Mouse (Mus musculus) cerebellum, postnatal 4 days (tissue): Measurements from ENCODE around the gene Pex11g.

Experiments
- DNase-seq, 2 experiments: peaks; one replicate each; pipeline ENCODE4 v3.0.0; 2022; ENCODE audit warnings: low spot score in 2 of 2, mixed read lengths in 1 of 2

Gene Pex11g

DNA sequence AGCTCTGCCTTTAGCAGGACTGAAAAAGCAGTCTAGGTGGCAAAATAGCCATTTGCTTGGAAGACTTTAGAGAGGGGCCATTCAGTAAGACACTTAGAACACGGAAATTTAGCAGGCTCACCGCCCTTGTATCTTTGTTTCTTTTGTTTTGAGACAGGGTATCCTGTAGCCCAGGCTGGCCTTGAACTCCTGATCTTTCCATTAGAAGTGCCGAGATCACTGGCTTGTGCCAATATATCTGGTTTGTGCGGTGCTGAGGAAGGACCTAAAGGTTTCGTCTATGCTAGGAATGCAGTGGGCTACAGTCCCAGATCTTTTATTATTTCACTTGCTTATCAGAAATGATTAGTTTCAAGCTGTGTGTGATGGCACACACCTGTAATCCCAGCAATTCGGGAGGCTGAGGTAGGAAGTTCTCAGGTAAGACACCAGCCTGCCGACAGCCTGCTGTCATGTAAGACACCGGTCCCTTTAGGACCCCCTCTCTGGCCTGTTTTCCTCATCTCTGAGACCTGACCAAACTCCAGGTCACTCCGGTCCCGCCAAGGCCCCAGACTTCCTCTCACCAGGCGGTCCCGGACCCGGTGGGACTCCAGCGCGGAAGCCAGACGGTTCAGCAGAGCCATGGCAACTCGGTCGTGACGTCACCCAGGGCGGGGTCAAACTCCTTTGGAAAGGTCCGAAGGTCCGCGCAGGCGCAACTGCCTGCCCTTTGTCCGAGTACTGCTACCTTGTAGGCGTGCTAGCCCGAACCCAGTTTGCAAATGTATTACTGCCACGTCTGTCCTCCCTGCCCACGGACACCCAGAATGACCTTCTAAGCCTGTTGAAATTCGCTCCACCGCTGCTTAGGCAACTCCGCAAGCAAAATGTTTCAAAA is at the start of gene Pex11g:
Pex11g (minus strand) TSS at position 675 of the 880 bp plus-strand sequence.
- peak; percentile 81 to 95 for DNase-seq

DNA sequence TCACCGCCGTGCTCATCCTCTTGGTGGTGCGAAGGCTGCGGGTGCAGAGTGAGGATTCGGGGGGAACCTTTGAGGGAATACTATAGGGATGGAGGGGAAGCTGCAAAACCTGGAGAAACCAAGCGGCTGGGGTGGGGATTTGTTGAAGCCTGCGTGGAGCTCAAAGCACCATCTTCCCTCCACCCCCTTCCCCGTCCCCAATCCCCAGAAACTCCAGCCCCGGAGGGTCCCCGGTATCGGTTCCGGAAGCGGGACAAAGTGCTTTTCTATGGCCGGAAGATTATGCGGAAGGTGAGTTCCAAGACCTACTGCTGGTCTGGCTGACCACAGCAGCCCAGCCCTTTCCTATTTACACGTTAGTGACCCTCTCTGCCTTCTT is 49.6 kb upstream of the Pex11g start:
- DNase-seq = peak in 1 of 2 experiments; percentile 44

DNA sequence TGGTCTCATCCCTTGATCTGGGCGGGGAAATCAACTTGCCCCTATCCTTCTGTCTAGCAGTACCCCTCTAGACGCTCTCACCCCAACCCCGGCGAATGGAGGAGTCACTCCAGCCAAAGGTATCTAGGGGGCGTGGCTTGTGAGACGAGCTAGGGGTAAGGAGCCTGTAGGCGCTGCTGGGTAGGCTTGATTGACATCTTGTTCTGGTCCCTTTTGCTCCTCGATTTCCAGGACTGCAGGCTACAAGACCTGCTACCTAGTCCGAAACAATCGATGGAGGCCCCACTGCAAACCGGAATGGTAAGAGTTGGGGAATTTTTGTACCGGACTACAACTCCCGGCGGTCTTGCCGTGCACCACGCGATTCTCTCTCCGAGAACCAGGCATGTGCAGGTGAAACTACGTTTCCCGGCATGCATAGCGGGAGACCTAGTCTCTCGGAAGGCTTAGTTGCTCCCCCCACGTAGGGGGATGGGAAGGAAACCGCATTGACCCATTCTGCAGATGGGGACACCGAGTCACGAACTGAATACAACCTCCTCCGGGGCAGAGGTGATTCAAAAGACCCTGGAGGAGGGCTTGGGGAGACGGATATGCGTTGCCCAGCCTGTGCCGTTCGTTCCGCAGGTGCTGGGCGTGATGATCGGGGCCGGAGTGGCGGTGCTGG is 49.1 kb upstream of the Pex11g start:
- DNase-seq = peak; percentile 79 to 89

DNA sequence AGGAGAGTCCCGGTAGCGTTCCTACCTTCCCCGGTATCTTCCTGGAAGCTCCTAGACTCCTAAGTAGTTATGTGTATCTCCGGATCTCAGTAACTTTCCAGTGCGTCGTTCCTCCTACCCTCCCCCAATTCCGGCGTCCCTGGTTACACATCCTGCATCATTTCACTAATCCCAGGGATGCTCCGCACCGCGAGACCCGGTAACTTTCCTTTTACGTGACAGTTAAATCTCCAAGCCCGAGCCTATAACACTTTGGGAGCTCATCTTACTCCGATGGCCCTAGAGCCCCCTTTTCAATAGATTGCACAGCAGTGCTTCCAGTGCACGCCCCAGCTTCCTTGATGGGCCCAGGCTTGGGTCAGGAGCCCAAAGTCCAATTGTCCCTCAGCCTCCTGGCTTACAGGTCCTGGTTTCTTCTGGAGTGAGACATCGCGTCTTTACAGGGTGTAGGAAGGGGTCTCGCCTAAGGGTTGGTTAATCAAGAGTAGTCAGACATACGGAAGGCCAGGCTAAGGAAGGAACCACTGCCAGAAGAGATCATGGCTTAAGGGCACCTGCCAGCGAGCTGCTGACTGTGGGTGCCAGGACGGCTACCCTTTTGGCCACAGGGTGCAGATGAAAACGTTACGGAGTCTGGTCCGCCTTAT is 48.4 kb upstream of the Pex11g start:
- DNase-seq = no peak

DNA sequence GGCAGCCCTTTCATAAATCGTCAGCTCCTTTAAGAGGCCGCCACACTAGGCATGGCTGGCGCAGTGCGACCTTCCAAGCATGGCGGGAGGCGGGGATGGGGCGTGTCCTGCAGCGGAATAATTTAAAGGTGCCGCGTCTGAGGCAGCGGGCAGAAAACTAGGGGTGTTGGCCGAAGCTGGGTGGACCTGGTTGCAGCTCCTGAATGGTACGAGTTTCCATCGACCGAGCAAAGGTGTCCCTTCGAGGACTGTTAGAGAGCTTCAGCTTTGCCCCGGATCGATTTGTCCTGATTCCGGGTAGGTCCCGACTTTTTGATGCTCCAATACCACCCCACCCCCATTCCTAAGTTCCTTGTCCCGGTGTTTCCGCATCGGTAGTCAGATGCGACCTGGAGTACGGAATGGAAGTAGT is 47.8 kb upstream of the Pex11g start, which contains the start of gene Pnpla6:
Pnpla6 (plus strand) TSS at position 125 of the 412 bp plus-strand sequence.
- peak; percentile 78 to 82 for DNase-seq

DNA sequence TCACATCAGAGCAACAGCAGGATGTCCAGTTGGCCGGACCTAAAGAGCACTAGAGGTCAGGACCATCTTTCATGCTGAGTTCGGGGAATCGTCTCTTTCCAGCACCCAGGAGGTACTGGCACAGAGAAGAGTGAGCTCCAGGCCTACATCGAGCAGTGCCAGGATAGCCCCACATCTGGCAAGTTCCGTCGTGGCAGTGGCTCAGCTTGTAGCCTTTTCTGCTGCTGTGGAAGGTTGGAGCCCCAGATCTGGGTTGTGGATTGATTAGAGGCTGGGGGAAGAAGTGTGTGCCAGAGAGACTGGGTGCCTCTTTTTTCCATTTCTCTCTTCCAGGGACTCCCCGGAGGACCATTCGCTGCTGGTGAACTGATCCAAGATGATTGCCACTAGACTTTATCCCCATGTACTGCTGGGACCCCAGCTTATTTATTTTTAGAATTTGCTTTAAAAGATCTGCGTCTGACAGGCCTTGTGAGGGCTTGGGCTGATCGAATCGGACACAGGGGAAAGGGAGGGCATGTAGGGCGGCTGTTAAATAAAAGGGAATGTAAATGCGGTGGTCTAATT is 47.3 kb upstream of the Pex11g start:
- no peak for DNase-seq

DNA sequence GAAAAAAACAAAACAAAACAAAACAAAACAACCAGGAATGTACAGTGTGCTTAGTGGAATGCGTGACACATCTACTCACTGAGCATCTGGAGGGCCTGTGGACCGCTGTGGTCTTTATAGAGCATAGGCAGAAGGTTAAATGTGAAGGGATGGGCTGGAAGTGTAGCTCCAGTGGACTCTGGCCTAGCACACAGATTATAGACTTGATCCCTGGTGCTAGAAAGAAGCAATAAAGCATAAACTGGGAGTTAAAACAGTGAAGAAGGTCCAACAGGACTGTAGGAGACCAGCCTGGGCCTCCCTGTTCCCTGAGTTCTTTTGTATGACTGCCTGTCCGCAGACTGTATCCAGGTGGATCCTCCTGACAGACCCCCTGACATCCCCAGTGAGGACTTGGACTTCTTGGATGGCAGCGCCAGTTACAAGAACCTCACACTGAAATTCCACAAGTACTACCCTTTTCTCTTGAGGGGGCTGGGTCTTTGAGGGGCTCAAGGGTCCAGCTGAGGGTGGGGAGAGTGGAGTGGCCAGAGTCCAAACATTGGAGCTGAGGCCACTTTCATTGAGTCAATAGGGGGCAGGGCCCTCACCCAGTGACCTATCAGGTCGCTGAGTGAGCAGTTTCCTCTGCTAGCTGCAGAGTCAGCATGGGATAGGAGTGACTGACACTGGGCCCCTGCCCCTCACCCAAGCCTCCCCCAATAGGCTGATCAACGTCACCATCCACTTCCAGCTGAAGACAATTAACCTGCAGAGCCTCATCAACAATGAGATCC is 40.7 kb upstream of the Pex11g start:
- no peak for DNase-seq

DNA sequence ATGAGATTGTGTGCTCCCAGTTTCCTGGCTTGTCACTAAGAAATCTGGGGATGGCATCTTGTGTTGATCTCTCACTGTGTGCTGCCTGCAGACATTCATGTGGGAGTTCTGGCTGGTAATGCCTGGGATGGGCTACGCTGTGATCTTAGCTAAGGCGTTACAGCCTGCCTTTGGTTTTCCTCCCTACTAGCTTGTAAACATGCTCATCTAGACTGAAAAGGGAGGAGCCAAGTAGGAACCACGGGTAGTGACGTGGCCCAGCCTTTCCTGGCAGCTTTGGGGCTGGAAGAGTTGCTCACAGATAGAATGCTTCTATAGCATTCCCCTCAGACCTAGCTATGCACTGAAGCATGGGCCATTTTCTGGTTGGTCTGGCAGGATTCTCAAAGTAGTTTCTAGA is 34.7 kb upstream of the Pex11g start:
- no peak for DNase-seq

DNA sequence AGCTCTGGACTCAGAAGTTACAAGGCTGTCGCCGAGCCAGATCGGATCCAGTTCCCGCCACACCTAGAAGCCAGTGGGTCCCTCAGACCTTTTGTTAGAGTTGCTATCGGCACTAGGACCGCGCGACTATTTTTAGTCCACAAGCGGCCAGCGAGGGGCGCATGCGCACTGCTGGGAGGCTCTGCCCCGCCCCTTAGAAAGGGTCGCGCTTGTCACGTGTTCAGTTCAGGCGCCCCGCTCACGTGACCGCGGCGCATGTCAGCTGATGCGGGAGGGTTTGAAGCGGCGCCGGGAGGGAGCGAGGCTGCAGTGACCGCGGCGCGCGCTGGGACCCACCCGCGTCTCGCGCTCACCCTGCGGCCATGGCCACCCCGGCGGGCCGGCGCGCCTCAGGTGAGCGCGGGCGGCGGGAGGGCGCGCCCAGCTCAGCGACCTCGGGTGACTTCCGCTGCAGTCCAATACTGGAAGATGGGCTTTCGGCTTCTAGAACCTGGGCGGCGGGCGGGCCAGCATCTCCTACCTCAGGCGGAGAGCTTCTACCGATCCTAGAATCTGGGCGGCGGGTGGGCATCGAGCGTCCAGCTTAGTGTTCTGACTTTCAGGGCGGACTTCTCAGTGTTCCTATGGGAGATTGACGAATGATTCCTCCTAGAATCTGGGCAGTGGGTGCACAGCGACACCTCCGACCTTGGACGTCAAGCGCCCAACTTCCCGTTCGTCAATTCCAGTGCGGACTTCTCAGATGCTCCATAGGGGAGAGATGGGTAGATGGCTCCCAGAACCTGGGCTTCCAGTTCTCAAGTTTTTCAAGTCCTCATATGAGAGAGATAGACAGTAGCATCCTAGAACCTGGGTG is 33.0 kb upstream of the Pex11g start, which contains the start of gene Mcoln1:
Mcoln1 (plus strand) TSS at position 223 of the 856 bp plus-strand sequence.
- peak; percentile 97 to 98 for DNase-seq

DNA sequence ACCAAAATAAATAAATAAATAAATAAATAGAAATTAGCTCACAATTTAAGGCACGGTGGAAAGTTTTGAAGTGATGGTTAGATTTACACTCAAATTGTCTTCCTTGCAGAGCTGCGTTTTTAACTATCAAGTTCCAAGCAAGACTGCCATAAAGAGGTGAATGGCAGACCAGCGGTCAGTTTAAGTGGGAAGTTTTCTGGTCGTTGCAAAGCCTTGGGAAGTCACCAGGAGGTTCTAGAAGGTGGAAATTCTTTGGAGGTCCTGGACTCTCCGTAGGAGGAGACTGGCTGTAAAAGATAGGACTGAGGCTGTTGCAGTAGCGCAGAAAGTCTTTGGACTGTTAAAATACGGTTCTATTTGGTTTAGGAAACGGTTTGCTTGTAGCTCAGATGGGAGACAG is 32.3 kb upstream of the Pex11g start:
- no peak for DNase-seq

DNA sequence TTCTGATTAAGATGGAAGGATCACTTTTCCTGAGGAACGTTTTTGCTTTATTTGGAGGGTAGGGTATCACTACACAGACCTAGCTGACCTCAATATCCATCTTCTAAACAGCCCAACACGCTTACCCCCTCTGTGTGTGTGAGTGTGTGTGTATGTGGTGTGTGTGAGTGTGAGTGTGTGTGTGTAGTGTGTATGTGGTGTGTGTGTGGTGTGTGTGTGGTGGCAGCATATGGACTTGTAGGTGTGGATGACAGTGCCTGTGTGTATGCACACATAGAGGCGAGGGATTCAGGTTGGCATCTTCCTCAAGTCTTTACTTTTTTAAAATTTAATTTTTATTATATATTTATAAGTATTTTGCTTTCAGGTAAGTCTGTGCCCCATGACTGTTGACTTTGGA is 31.1 kb upstream of the Pex11g start:
- DNase-seq = no peak

DNA sequence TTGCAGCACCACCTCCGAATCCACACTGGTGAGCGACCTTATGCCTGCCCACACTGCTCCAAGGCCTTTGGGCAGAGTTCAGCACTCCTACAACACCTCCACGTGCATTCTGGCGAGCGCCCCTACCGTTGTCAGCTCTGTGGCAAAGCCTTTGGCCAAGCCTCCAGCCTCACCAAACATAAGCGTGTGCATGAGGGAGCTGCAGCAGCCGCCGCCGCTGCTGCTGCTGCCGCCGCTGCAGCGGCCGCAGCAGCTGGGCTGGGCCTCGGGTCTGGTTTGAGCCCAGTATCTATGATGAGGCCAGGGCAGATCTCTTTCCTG is 28.9 kb upstream of the Pex11g start:
- no peak for DNase-seq

DNA sequence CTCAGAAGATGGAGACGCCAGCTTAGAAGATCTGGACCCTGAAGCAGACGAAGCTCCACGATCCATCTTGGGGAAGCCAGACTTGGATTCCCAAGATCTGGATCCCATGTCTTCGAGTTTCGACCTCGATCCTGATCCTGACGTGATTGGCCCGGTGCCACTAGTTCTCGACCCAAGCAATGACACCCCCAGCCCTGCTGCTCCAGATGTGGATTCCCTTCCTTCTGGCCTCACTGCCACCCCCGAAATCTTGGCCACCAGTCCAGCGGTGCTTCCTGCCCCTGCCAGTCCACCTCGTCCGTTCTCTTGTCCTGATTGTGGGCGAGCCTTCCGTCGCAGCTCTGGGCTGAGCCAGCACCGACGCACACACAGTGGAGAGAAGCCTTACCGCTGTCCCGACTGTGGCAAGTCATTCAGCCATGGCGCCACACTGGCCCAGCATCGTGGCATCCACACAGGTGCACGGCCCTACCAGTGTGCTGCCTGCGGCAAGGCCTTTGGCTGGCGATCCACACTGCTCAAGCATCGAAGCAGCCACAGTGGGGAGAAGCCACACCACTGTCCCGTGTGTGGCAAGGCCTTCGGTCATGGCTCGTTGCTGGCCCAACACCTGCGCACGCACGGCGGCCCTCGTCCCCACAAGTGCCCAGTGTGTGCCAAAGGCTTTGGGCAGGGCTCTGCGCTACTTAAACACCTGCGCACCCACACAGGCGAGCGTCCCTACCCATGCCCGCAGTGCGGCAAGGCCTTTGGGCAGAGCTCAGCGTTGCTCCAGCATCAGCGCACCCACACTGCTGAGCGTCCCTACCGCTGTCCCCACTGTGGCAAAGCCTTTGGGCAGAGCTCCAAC is 28.3 kb upstream of the Pex11g start:
- DNase-seq = no peak

DNA sequence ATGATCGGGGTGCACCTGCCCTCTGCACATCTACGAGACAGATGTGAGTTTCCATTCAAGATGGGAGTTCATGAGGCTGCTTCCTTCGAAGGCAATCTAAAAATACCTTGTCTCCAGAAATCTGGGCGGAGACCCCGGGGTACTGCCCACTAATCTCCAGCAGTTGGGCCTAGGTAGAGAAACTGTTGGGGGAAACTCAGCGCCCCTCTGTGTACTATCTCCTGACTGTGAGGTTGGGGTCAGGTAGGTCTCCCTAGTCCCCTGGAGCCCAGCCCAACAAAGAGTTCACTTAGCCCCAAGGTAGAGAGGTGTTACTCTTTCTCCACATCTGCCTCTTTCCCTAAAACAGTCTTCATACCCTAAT is 26.3 kb upstream of the Pex11g start:
- no peak for DNase-seq

DNA sequence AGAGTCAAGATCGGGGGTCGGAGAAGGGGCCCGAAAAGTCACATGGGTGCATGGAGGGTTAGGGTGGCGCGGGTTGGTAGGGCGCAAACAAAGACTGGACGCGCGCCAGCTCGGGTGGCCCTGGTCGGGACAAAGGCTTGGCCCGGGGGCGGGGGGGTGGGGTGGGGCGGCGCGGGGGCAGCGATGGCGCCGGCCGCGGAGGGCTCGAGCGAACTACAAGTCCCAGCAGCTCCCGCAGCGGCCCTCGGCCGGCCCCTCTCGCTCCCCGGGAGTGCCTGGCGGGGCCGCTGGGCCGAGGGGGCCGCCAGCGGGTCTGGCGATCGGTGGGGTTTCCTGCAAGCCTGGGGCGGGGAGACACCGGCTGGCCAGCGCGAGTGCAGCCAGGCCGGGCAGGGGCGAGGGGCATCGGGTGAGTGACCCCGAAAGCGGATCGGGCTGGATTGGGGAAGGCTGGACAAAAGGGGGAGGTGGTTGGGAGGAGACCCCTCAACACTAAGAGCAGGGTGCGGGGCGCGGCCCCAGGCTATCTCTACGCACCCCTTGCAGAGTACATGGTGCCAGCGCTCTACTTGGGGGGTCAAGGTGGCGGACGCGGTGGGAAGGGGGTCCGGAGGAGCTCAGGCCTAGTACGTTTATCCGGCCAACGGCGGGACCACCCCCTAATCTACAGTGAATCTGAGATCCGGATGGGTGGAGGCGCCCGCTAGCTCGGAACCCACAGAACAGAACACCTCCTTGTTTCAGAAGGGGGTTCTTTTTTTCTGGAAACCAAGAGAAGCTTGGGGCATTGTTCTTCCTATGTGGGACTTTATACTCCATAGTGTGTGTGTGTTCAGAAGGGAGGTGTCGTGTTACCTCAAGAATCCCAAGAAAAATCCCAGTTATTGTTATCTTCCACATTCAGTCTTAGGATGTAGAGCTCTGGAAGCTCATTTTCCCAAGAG is 25.7 kb upstream of the Pex11g start, which contains the start of gene Zfp358:
Zfp358 (plus strand) TSS at position 238 of the 944 bp plus-strand sequence.
- peak; percentile 57 to 81 for DNase-seq

DNA sequence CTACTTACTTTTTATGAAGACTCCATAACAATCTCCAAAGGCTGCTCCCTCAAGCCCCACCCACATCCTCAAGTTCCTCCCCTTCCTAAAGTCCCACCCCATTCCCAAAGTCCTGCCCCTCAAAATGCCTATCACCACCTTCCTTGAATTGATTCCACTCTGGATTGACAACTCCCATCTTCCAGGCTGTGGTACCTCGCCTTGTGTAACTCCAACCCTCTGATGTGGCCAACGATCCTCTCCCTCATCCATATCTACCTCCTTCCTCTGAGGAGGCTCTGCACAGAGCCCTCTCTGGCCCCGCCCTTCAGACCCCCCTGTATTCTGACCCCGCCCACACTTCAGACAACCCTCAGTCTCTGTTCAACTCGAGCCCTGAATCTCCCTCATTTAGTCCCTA is 17.7 kb upstream of the Pex11g start:
- no peak for DNase-seq

DNA sequence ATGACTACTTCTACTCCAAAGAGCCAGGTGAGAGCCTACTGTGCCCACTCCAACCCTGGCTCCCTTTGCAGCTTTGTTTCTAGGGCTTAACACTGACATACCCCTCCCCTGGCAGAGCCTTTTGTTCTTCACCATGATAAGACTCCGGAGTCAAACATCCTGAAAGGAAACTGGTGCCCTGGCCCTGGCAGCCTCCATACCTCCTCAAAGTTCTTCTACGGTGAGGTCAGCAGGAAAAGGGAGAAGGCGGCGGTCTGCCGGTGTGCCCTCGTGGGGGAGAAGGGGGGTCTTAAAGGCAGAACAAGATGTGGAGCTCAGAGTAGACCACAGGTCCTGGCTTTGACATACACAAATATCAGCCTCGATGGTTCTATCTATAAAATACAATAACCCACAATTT is 16.1 kb upstream of the Pex11g start:
- DNase-seq = no peak

DNA sequence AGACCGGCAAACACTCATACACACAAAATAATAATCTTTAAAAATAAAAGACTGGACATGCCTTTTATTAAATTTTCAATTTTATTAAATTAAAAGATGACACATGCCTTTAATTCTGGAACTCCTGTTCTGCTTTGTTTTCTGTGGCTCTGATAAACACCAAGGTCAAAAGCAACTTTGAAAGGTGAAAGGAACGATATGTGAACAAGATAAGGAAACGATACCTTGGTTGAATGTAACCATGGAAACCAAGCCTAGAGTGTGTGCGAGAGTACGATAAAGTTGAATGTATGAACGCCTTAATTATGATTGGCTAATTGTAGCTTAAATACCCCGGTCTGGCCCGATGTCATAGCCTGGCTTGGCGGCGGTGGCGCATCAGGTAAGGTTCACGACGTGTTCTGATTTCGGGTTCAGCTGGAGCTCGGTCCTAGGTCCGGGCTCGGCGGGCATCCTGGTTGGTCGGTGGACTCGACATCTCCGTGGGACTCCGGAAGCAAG is 14.8 kb upstream of the Pex11g start:
- DNase-seq = no peak
